Mouse (Mus musculus): Measurements from ENCODE around the gene Asah2. TPM values are rescaled to one million over a fixed set of nuclear protein-coding genes. Genes with fewer than 3 reads are reported as not detected.
"Not testable (repeated sequence)": the region's sequence is repeated elsewhere in the genome, so short reads cannot be mapped to it uniquely, and the experiment has no call there.

The Asah2 gene
- polyA plus RNA-seq, 1 experiment = 14.5 TPM

- no peak overlapping the region for H3K27ac ChIP-seq (ENCODE audit: insufficient read depth, low read length)
- no peak overlapping the region for H3K4me3 ChIP-seq (replicated peaks; ENCODE audit: insufficient read depth, low read depth, low read length)
- 36% methylated on average over 4 of the region's 4 CpGs for WGBS
- no peak for DNase-seq
- H3K27me3 ChIP-seq (ENCODE audit: control insufficient read depth, insufficient read depth, low read length) = no peaks in the 10 kb centered on the region
- H3K4me1 ChIP-seq (ENCODE audit: control insufficient read depth, insufficient read depth, low read length) = no peaks in the 10 kb centered on the region
- TF ChIP-seq POLR2A (IDR thresholded peaks at IDR 0.05; ENCODE audit: borderline replicate concordance, insufficient read depth, low read length) (no peak), CTCF (IDR thresholded peaks at IDR 0.05; ENCODE audit: borderline replicate concordance, insufficient read depth, low read depth, low read length) (no peak)
Observed at GRCm38 (mm10) chr19:32136888-32137625, 29.0 kb upstream of the Asah2 start.

GRCm38 (mm10) chr19:32131707-32132488, 23.9 kb upstream of the Asah2 start:
- not testable (repeated sequence) for H3K4me1 ChIP-seq (ENCODE audit: control insufficient read depth, insufficient read depth, low read length); DNase-seq; H3K27me3 ChIP-seq (ENCODE audit: control insufficient read depth, insufficient read depth, low read length); H3K27ac ChIP-seq (ENCODE audit: insufficient read depth, low read length); H3K4me3 ChIP-seq (replicated peaks; ENCODE audit: insufficient read depth, low read depth, low read length)
- WGBS = 93% methylated on average over 16 of the region's 17 CpGs

- no peaks in the 10 kb centered on the region for H3K27me3 ChIP-seq (ENCODE audit: control insufficient read depth, insufficient read depth, low read length)
- TF ChIP-seq CTCF (IDR thresholded peaks at IDR 0.05; ENCODE audit: borderline replicate concordance, insufficient read depth, low read depth, low read length) (no peak), POLR2A (IDR thresholded peaks at IDR 0.05; ENCODE audit: borderline replicate concordance, insufficient read depth, low read length) (no peak)
- 93% methylated on average over 8 of the region's 8 CpGs for WGBS
- DNase-seq = no peak
- H3K4me1 ChIP-seq (ENCODE audit: control insufficient read depth, insufficient read depth, low read length) = no peaks in the 10 kb centered on the region
- H3K27ac ChIP-seq (ENCODE audit: insufficient read depth, low read length) = no peak overlapping the region
- no peak overlapping the region for H3K4me3 ChIP-seq (replicated peaks; ENCODE audit: insufficient read depth, low read depth, low read length)
Observed at GRCm38 (mm10) chr19:32129281-32129680, 21.3 kb upstream of the Asah2 start.

- Histone ChIP-seq H3K4me3 (replicated peaks; ENCODE audit: insufficient read depth, low read depth, low read length) (no peak overlapping the region), H3K4me1 (ENCODE audit: control insufficient read depth, insufficient read depth, low read length) (no peaks in the 10 kb centered on the region), H3K27ac (ENCODE audit: insufficient read depth, low read length) (no peak overlapping the region), H3K27me3 (ENCODE audit: control insufficient read depth, insufficient read depth, low read length) (no peaks in the 10 kb centered on the region)
- peak in 1 of 2 experiments; percentile 20 for DNase-seq
- WGBS = 84% methylated on average over 10 of the region's 10 CpGs
- TF ChIP-seq CTCF (IDR thresholded peaks at IDR 0.05; ENCODE audit: borderline replicate concordance, insufficient read depth, low read depth, low read length) = peak; percentile 45; the same call in 1 of the 2 replicates
- no peak for TF ChIP-seq POLR2A (IDR thresholded peaks at IDR 0.05; ENCODE audit: borderline replicate concordance, insufficient read depth, low read length)
Observed at GRCm38 (mm10) chr19:32127180-32127850, 19.3 kb upstream of the Asah2 start.

- Histone ChIP-seq H3K4me3 (replicated peaks; ENCODE audit: insufficient read depth, low read depth, low read length) (no peak overlapping the region), H3K4me1 (ENCODE audit: control insufficient read depth, insufficient read depth, low read length) (no peaks in the 10 kb centered on the region), H3K27ac (ENCODE audit: insufficient read depth, low read length) (no peak overlapping the region), H3K27me3 (ENCODE audit: control insufficient read depth, insufficient read depth, low read length) (no peaks in the 10 kb centered on the region)
- no peak for DNase-seq
- TF ChIP-seq CTCF (IDR thresholded peaks at IDR 0.05; ENCODE audit: borderline replicate concordance, insufficient read depth, low read depth, low read length) (no peak), POLR2A (IDR thresholded peaks at IDR 0.05; ENCODE audit: borderline replicate concordance, insufficient read depth, low read length) (no peak)
- WGBS = 93% methylated on average over 9 of the region's 9 CpGs
Observed at GRCm38 (mm10) chr19:32124155-32124554, 16.1 kb upstream of the Asah2 start.

GRCm38 (mm10) chr19:32123196-32123595, 15.2 kb upstream of the Asah2 start:
- H3K27ac ChIP-seq (ENCODE audit: insufficient read depth, low read length) = no peak overlapping the region
- H3K4me3 ChIP-seq (replicated peaks; ENCODE audit: insufficient read depth, low read depth, low read length) = no peak overlapping the region
- H3K27me3 ChIP-seq (ENCODE audit: control insufficient read depth, insufficient read depth, low read length) = no peaks in the 10 kb centered on the region
- 59% methylated on average over 5 of the region's 5 CpGs for WGBS
- TF ChIP-seq POLR2A (IDR thresholded peaks at IDR 0.05; ENCODE audit: borderline replicate concordance, insufficient read depth, low read length) (no peak), CTCF (IDR thresholded peaks at IDR 0.05; ENCODE audit: borderline replicate concordance, insufficient read depth, low read depth, low read length) (no peak)
- H3K4me1 ChIP-seq (ENCODE audit: control insufficient read depth, insufficient read depth, low read length) = no peaks in the 10 kb centered on the region
- no peak for DNase-seq

GRCm38 (mm10) chr19:32120798-32121197, 12.8 kb upstream of the Asah2 start:
- no peaks in the 10 kb centered on the region for H3K27me3 ChIP-seq (ENCODE audit: control insufficient read depth, insufficient read depth, low read length)
- DNase-seq = no peak
- 98% methylated on average over 1 of the region's 1 CpGs for WGBS
- no peaks in the 10 kb centered on the region for H3K4me1 ChIP-seq (ENCODE audit: control insufficient read depth, insufficient read depth, low read length)
- no peak for TF ChIP-seq POLR2A (IDR thresholded peaks at IDR 0.05; ENCODE audit: borderline replicate concordance, insufficient read depth, low read length)
- TF ChIP-seq CTCF (IDR thresholded peaks at IDR 0.05; ENCODE audit: borderline replicate concordance, insufficient read depth, low read depth, low read length) = no peak
- no peak overlapping the region for H3K4me3 ChIP-seq (replicated peaks; ENCODE audit: insufficient read depth, low read depth, low read length)
- H3K27ac ChIP-seq (ENCODE audit: insufficient read depth, low read length) = no peak overlapping the region

All from cerebellum, adult 2 months (tissue).